Mouse (Mus musculus) heart, postnatal 10 days (tissue): ENCODE results near the gene Prop1. TPM values are rescaled to one million over a fixed set of nuclear protein-coding genes. Genes with fewer than 3 reads are reported as not detected.

Experiments used
- total RNA-seq, 2 experiments: library from RNA; stranded (reverse); gene quantifications; 2 replicates each; pipeline ENCODE4 v1.2.3; 2021

Gene Prop1
- total RNA-seq, 2 experiments from 2014 or later, result not detected

Other genes starting within 250 kb of the Prop1 start
- gene Zfp354c, start 126.0 kb downstream of the Prop1 start, total RNA-seq, result 1 to 10 TPM; 7.0 to 7.7 TPM
- gene Zfp879, start 112.2 kb downstream of the Prop1 start, total RNA-seq, result 1 to 10 TPM in 1 of 2 experiments, under 1 TPM in 1; 0.72 to 1.2 TPM
- not detected for gene Grm6, start 103.1 kb downstream of the Prop1 start, total RNA-seq
- gene Zfp454, start 66.1 kb downstream of the Prop1 start, total RNA-seq, result 1 to 10 TPM; 1.1 to 2.3 TPM
- 1 to 10 TPM; 3.1 to 4.6 TPM for gene Zfp2, start 37.6 kb downstream of the Prop1 start, total RNA-seq
- gene Zfp354b, start 22.1 kb downstream of the Prop1 start, total RNA-seq, result 1 to 10 TPM; 1.1 to 1.3 TPM
- gene 4933414I15Rik, start 10.0 kb downstream of the Prop1 start, total RNA-seq, result not detected
- not detected for gene Olfr1378, start 12.8 kb upstream of the Prop1 start, total RNA-seq
- gene Olfr1377, start 28.2 kb upstream of the Prop1 start, total RNA-seq, result not detected
- gene Olfr51, start 49.8 kb upstream of the Prop1 start, total RNA-seq, result not detected
- gene Olfr54, start 60.5 kb upstream of the Prop1 start, total RNA-seq, result not detected
- gene Olfr1375, start 94.3 kb upstream of the Prop1 start, total RNA-seq, result not detected
- 1 to 10 TPM; 2.1 to 2.9 TPM for gene Zfp354a, start 105.5 kb upstream of the Prop1 start, total RNA-seq